Mouse (Mus musculus) neural tube, embryonic 15.5 days (tissue): ENCODE measurements around the gene Gstp3. TPM values are rescaled to one million over a fixed set of nuclear protein-coding genes. Genes with fewer than 3 reads are reported as not detected.

Experiments
- ATAC-seq: fragments of 200-750 bp; cut with Nextera tagmentation; 2 replicates; pipeline ENCODE4 v1.8.0; 2017; ENCODE audit warnings: mild to moderate bottlenecking, moderate TSS enrichment, moderate library complexity; ENCODE audit not compliant: low FRiP score
- H3K27ac ChIP-seq: fragments of 300-500 bp; sonication (generic); replicated peaks from 2 replicates; pipeline ENCODE4 v1.5.1; 2015; ENCODE audit warnings: mild to moderate bottlenecking, inconsistent platforms
- H3K27me3 ChIP-seq: fragments of 300-500 bp; sonication (generic); replicated peaks from 2 replicates; pipeline ENCODE4 v1.6.1; 2015; ENCODE audit warnings: inconsistent platforms
- H3K36me3 ChIP-seq: fragments of 300-500 bp; sonication (generic); 2 replicates; pipeline ENCODE4 v1.6.1; 2015; ENCODE audit warnings: inconsistent platforms
- H3K4me1 ChIP-seq: fragments of 300-500 bp; sonication (generic); 2 replicates; pipeline ENCODE4 v1.6.1; 2015; ENCODE audit warnings: inconsistent platforms
- H3K4me2 ChIP-seq: fragments of 300-500 bp; sonication (generic); 2 replicates; pipeline ENCODE4 v1.6.1; 2015; ENCODE audit warnings: inconsistent platforms, mild to moderate bottlenecking, moderate library complexity
- H3K4me3 ChIP-seq: fragments of 300-500 bp; sonication (generic); replicated peaks from 2 replicates; pipeline ENCODE4 v1.5.1; 2015; ENCODE audit warnings: mild to moderate bottlenecking, inconsistent platforms
- H3K9ac ChIP-seq: fragments of 300-500 bp; sonication (generic); replicated peaks from 2 replicates; pipeline ENCODE4 v1.6.1; 2015; ENCODE audit warnings: mild to moderate bottlenecking, inconsistent platforms
- H3K9me3 ChIP-seq: fragments of 300-500 bp; sonication (generic); replicated peaks from 2 replicates; pipeline ENCODE4 v1.6.1; 2016; ENCODE audit warnings: inconsistent platforms
- WGBS: fragments of 180-500 bp; shearing (Covaris S2); methylation state at CpG from one replicate; pipeline ENCODE4 v1.1.7; 2015; ENCODE audit warnings: mixed read lengths; 5-methylcytosine and 5-hydroxymethylcytosine counted together
- polyA plus RNA-seq: library from polyadenylated mRNA; unstranded; fragments of >200 nt; fragmentation: Nextera tagmentation; extraction: Ambion mirVana; gene quantifications from 2 replicates; pipeline ENCODE4 v1.2.1, GENCODE M21; 2015

The Gstp3 gene
- polyA plus RNA-seq, 1 experiment from 2014 or later, result not detected

- WGBS, result 67% methylated on average over 5 of the region's 5 CpGs
- no peak overlapping the region for H3K9ac ChIP-seq
- H3K4me2 ChIP-seq, result no peak overlapping the region
- no peak overlapping the region for H3K27ac ChIP-seq
- no peak overlapping the region for H3K4me3 ChIP-seq
- H3K9me3 ChIP-seq, result no peaks in the 10 kb centered on the region
- no peaks in the 10 kb centered on the region for H3K27me3 ChIP-seq
- H3K36me3 ChIP-seq, result 0 out of 2 replicates have a peak, but pooled peaks cover 2% of the 10 kb centered on the region
- H3K4me1 ChIP-seq, result peaks cover 20% of the 10 kb centered on the region
- ATAC-seq, result no peak
Observed at GRCm38 (mm10) chr19:4033742-4034141, 25.6 kb downstream of the Gstp3 start.

- H3K27me3 ChIP-seq, result no peaks in the 10 kb centered on the region
- no peak overlapping the region for H3K27ac ChIP-seq
- ATAC-seq, result no peak
- no peak overlapping the region for H3K4me2 ChIP-seq
- H3K9ac ChIP-seq, result no peak overlapping the region
- no peak overlapping the region for H3K4me3 ChIP-seq
- 0 out of 2 replicates have a peak, but pooled peaks cover 2% of the 10 kb centered on the region for H3K36me3 ChIP-seq
- no peaks in the 10 kb centered on the region for H3K9me3 ChIP-seq
- peaks cover 18% of the 10 kb centered on the region for H3K4me1 ChIP-seq
- 80% methylated on average over 3 of the region's 3 CpGs for WGBS
Observed at GRCm38 (mm10) chr19:4033298-4033697, 26.1 kb downstream of the Gstp3 start.

GRCm38 (mm10) chr19:4032668-4033067 lies 26.7 kb downstream of the Gstp3 start:
- Histone ChIP-seq H3K4me3 (no peak overlapping the region), H3K4me2 (no peak overlapping the region), H3K27me3 (no peaks in the 10 kb centered on the region), H3K9ac (no peak overlapping the region), H3K9me3 (no peaks in the 10 kb centered on the region), H3K27ac (no peak overlapping the region), H3K36me3 (0 out of 2 replicates have a peak, but pooled peaks cover 2% of the 10 kb centered on the region), H3K4me1 (peaks cover 14% of the 10 kb centered on the region)
- no peak for ATAC-seq
- 76% methylated on average over 7 of the region's 7 CpGs for WGBS

GRCm38 (mm10) chr19:4027576-4027975 lies 31.8 kb downstream of the Gstp3 start:
- H3K27ac ChIP-seq, result no peak overlapping the region
- H3K9me3 ChIP-seq, result no peaks in the 10 kb centered on the region
- no peak overlapping the region for H3K4me2 ChIP-seq
- no peaks in the 10 kb centered on the region for H3K27me3 ChIP-seq
- H3K4me1 ChIP-seq, result no peaks in the 10 kb centered on the region
- no peak for ATAC-seq
- H3K4me3 ChIP-seq, result no peak overlapping the region
- H3K36me3 ChIP-seq, result no peaks in the 10 kb centered on the region
- no peak overlapping the region for H3K9ac ChIP-seq

GRCm38 (mm10) chr19:4023185-4023584 lies 36.2 kb downstream of the Gstp3 start:
- H3K4me1 ChIP-seq, result peaks cover 4% of the 10 kb centered on the region
- H3K4me2 ChIP-seq, result no peak overlapping the region
- H3K27me3 ChIP-seq, result no peaks in the 10 kb centered on the region
- H3K9ac ChIP-seq, result no peak overlapping the region
- no peaks in the 10 kb centered on the region for H3K36me3 ChIP-seq
- ATAC-seq, result no peak
- WGBS, result 81% methylated on average over 7 of the region's 7 CpGs
- H3K9me3 ChIP-seq, result no peaks in the 10 kb centered on the region
- no peak overlapping the region for H3K4me3 ChIP-seq
- no peak overlapping the region for H3K27ac ChIP-seq

GRCm38 (mm10) chr19:4018743-4019583 lies 40.4 kb downstream of the Gstp3 start:
- Histone ChIP-seq H3K36me3 (no peaks in the 10 kb centered on the region), H3K4me2 (no peak overlapping the region), H3K9ac (no peak overlapping the region), H3K9me3 (no peaks in the 10 kb centered on the region), H3K27ac (no peak overlapping the region), H3K4me3 (no peak overlapping the region), H3K4me1 (peaks cover 4% of the 10 kb centered on the region), H3K27me3 (no peaks in the 10 kb centered on the region)
- ATAC-seq, result peak; percentile 84
- WGBS, result 25% methylated on average over 18 of the region's 18 CpGs

GRCm38 (mm10) chr19:4017921-4018587 lies 41.3 kb downstream of the Gstp3 start:
- no peak overlapping the region for H3K9ac ChIP-seq
- H3K9me3 ChIP-seq, result no peaks in the 10 kb centered on the region
- peaks cover 6% of the 10 kb centered on the region for H3K4me1 ChIP-seq
- H3K4me3 ChIP-seq, result no peak overlapping the region
- WGBS, result 74% methylated on average over 10 of the region's 10 CpGs
- no peak overlapping the region for H3K4me2 ChIP-seq
- no peak for ATAC-seq
- H3K36me3 ChIP-seq, result no peaks in the 10 kb centered on the region
- H3K27me3 ChIP-seq, result no peaks in the 10 kb centered on the region
- no peak overlapping the region for H3K27ac ChIP-seq

- 72% methylated on average over 5 of the region's 5 CpGs for WGBS
- peaks cover 21% of the 10 kb centered on the region for H3K4me1 ChIP-seq
- ATAC-seq, result no peak
- no peak overlapping the region for H3K4me3 ChIP-seq
- no peaks in the 10 kb centered on the region for H3K9me3 ChIP-seq
- H3K36me3 ChIP-seq, result 0 out of 2 replicates have a peak, but pooled peaks cover 4% of the 10 kb centered on the region
- no peak overlapping the region for H3K9ac ChIP-seq
- no peak overlapping the region for H3K27ac ChIP-seq
- H3K4me2 ChIP-seq, result no peak overlapping the region
- H3K27me3 ChIP-seq, result no peaks in the 10 kb centered on the region
Observed at GRCm38 (mm10) chr19:4015635-4016034, 43.7 kb downstream of the Gstp3 start.

- no peak overlapping the region for H3K9ac ChIP-seq
- no peak for ATAC-seq
Observed at GRCm38 (mm10) chr19:4014802-4015201, 44.6 kb downstream of the Gstp3 start.

GRCm38 (mm10) chr19:4013066-4013465 lies 46.3 kb downstream of the Gstp3 start:
- Histone ChIP-seq H3K36me3 (peaks cover 24% of the 10 kb centered on the region), H3K4me1 (peaks cover 18% of the 10 kb centered on the region), H3K9me3 (no peaks in the 10 kb centered on the region), H3K4me3 (peak overlapping the region; percentile 88), H3K9ac (0 out of 2 replicates have a peak overlapping the region, but pooled peaks have one; percentile 18), H3K27me3 (no peaks in the 10 kb centered on the region), H3K4me2 (peak overlapping the region; percentile 62), H3K27ac (no peak overlapping the region)
- WGBS, result 27% methylated on average over 9 of the region's 9 CpGs
- ATAC-seq, result peak; percentile 48

More at GRCm38 (mm10) chr19:4014802-4015201, 44.6 kb downstream of the Gstp3 start:
- Histone ChIP-seq H3K4me2 (no peak overlapping the region), H3K9me3 (no peaks in the 10 kb centered on the region), H3K4me3 (no peak overlapping the region), H3K4me1 (peaks cover 21% of the 10 kb centered on the region), H3K27me3 (no peaks in the 10 kb centered on the region), H3K36me3 (peaks cover 8% of the 10 kb centered on the region; the same call in 1 of the 2 replicates), H3K27ac (no peak overlapping the region)

- H3K4me2 ChIP-seq, result peak within 1 kb of the TSS; percentile 62
- peak; percentile 99 for ATAC-seq
- peak within 1 kb of the TSS; percentile 77 for H3K9ac ChIP-seq
- H3K9me3 ChIP-seq, result no peaks in the 10 kb centered on the region
- under 1% methylated on average over 45 of the region's 45 CpGs for WGBS
- peak within 1 kb of the TSS; percentile 85 for H3K27ac ChIP-seq
- H3K4me1 ChIP-seq, result peaks cover 18% of the 10 kb centered on the region
- peak within 1 kb of the TSS; percentile 88 for H3K4me3 ChIP-seq
- H3K36me3 ChIP-seq, result peaks cover 29% of the 10 kb centered on the region
- no peaks in the 10 kb centered on the region for H3K27me3 ChIP-seq
Observed at GRCm38 (mm10) chr19:4012432-4013022, 46.8 kb downstream of the Gstp3 start, which contains the start of gene Ndufv1. Gene Ndufv1 (minus strand): TSS chr19:4012806.
